Mouse (Mus musculus): ENCODE data around the gene Celf2. TPM values are rescaled to one million over a fixed set of nuclear protein-coding genes. Genes with fewer than 3 reads are reported as not detected.

Gene Celf2
- polyA plus RNA-seq, 1 experiment from 2014 or later = 25.2 TPM

DNA sequence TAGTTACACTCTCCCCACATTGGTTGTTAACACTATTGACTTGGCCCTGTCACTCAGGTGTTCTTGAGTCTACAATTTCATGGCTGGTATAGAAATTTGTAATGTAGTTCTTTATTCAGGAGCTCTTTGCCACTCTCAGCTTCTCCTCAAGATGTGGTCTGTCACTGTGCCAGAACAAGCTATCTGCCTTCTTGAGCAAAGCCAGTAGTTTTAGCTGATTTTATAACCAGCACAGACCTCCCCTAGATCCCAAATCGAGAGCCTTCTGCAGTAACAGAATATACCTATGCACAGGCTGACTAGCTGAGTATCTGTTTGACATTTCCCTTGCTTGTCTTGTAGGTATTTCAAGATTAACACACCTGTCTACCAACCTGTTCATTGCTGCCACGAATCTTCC is 386.0 kb downstream of the Celf2 start:
- ATAC-seq = no peak
- no peak for TF ChIP-seq CTCF (IDR thresholded peaks at IDR 0.05)
- H3K27me3 ChIP-seq = no peaks in the 10 kb centered on the region
- ChIA-PET CTCF (interaction anchor here (0.8 to 1.3 kb wide), 5 partner anchors 9 to 111 kb away, joined by 3 to 4 read pairs (median 3); no protein-coding TSS in a partner anchor), POLR2A (no interaction called here)
- no peak for DNase-seq (ENCODE audit: low read depth, low spot score)
- in situ Hi-C loops (cut with MboI; ENCODE audit: low pct_unique_long_range_greater_than_20kb) = no loop called here

DNA sequence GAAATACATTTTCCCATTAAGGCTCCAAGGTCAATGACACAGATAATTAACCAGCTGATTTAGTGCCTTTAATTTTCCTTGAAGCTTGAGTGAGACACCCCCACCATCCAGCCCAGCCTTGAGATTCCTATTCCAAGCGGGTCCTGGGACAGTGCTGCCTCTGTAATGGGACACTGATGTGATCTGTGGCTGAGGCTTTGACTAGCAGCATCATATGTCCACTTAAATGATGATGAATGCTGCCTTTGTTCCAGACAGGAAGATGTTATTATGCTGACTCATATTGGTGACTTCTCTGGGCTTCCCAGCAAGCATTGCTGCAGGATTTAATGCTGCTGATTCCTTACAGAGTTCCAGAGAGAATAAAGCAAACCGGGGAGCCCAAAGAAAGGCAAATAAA is 393.6 kb downstream of the Celf2 start:
- no peaks in the 10 kb centered on the region for H3K27me3 ChIP-seq
- ChIA-PET POLR2A (interaction anchor here (0.6 kb wide), 1 partner anchor 437 kb away, joined by 3 read pairs; no protein-coding TSS in a partner anchor), CTCF (no interaction called here)
- DNase-seq (ENCODE audit: low read depth, low spot score) = peak; percentile 48
- TF ChIP-seq CTCF (IDR thresholded peaks at IDR 0.05) = no peak
- in situ Hi-C loops (cut with MboI; ENCODE audit: low pct_unique_long_range_greater_than_20kb) = no loop called here
- peak; percentile 61 for ATAC-seq

- CTCF ChIA-PET = no interaction called here
- TF ChIP-seq CTCF (IDR thresholded peaks at IDR 0.05) = no peak
Measured at GRCm38 (mm10) chr2:7115161-7115560, 394.2 kb downstream of the Celf2 start.

DNA sequence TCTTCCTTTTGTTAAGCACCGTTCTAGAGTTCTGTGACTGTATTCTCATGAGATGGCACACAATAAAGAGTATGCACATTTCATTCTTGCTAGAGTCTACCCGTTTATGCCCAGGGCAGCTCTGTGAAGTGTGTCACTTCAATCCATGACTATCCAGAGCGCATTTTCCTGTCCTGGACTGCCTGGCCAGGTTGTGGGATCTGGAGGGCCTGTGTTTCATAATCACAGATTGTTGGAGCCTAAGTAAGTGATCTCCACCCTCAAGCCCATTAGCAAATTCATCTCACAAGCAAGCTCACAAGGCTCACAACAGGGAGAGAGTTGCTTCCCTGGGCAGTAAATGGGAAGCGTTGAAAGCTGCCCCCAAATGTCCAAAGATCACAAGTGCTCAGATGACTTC is 395.6 kb downstream of the Celf2 start:
- H3K27me3 ChIP-seq = no peaks in the 10 kb centered on the region
- CTCF ChIA-PET = interaction anchor here (0.9 kb wide), 1 partner anchor 10 kb away, joined by 3 read pairs; no protein-coding TSS in a partner anchor
- no peak for TF ChIP-seq CTCF (IDR thresholded peaks at IDR 0.05)
- POLR2A ChIA-PET = no interaction called here
- in situ Hi-C loops (cut with MboI; ENCODE audit: low pct_unique_long_range_greater_than_20kb) = no loop called here
- DNase-seq (ENCODE audit: low read depth, low spot score) = no peak
- no peak for ATAC-seq

More at GRCm38 (mm10) chr2:7115161-7115560, 394.2 kb downstream of the Celf2 start:
- no peaks in the 10 kb centered on the region for H3K27me3 ChIP-seq
- DNase-seq (ENCODE audit: low read depth, low spot score) (peak; percentile 25), ATAC-seq (peak; percentile 85)
- in situ Hi-C loops (cut with MboI; ENCODE audit: low pct_unique_long_range_greater_than_20kb) = no loop called here
- POLR2A ChIA-PET = no interaction called here

- CTCF ChIA-PET = interaction anchor here (0.7 to 1.1 kb wide), 4 partner anchors 10 to 634 kb away, joined by 3 read pairs; no protein-coding TSS in a partner anchor
- no peak for DNase-seq (ENCODE audit: low read depth, low spot score)
- no peak for ATAC-seq
- POLR2A ChIA-PET = no interaction called here
- in situ Hi-C loops (cut with MboI; ENCODE audit: low pct_unique_long_range_greater_than_20kb) = no loop called here
- TF ChIP-seq CTCF (IDR thresholded peaks at IDR 0.05) = no peak
- H3K27me3 ChIP-seq = no peaks in the 10 kb centered on the region
Measured at GRCm38 (mm10) chr2:7112156-7112813, 397.1 kb downstream of the Celf2 start.

DNA sequence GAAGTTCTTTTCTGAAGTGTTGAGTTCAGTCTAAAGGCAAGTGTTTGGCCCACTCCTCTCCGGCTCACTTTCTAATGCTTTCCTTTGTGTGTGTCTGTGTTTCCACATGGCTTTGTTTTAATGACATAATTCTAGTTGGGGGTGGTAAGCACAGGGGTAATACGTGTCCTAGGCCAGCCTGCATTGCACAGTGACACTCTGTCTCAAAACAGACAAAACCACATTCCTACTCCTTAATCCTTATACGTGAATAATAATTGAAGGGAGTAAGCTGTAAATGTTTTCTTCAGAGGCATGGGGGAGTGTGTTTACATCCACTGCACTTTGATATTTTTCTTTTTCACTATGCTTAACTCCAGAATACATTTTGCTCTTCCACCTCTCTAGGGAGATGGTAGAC is 415.9 kb downstream of the Celf2 start:
- no peak for ATAC-seq
- in situ Hi-C loops (cut with MboI; ENCODE audit: low pct_unique_long_range_greater_than_20kb) = loop anchor here (25.0 kb wide), 1 partner anchor 881 kb away; the partner anchor contains the start of gene Echdc3
- no peak for TF ChIP-seq CTCF (IDR thresholded peaks at IDR 0.05)
- H3K27me3 ChIP-seq = no peaks in the 10 kb centered on the region
- POLR2A ChIA-PET = no interaction called here
- DNase-seq (ENCODE audit: low read depth, low spot score) = no peak
- CTCF ChIA-PET = no interaction called here

DNA sequence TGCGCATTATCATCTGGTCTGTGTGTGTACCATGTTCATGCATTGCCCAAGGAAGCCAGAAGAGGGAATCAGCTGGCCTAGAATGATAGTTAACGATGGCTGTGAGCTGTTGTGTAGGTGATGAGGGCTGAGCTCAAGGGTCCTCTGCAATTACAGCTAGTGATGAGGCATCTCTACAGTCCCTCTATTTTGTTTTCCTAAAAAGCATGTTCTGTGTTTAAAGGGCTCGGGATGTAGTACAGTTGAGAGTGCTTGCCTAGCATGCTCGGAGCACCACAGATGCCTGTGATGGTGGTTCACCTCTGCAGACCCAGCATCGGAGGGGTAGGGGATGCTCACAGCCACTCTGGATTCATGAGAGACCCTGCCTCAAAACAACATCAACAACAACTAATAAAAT is 416.7 kb downstream of the Celf2 start:
- no peak for DNase-seq (ENCODE audit: low read depth, low spot score)
- peak; percentile 35 for TF ChIP-seq CTCF (IDR thresholded peaks at IDR 0.05)
- in situ Hi-C loops (cut with MboI; ENCODE audit: low pct_unique_long_range_greater_than_20kb) = loop anchor here (25.0 kb wide), 1 partner anchor 880 kb away; the partner anchor contains the start of gene Echdc3
- ChIA-PET POLR2A (no interaction called here), CTCF (interaction anchor here (1.0 to 1.7 kb wide), 3 partner anchors 9 to 283 kb away, joined by 3 to 4 read pairs (median 3); no protein-coding TSS in a partner anchor)
- ATAC-seq = no peak
- H3K27me3 ChIP-seq = no peaks in the 10 kb centered on the region

DNA sequence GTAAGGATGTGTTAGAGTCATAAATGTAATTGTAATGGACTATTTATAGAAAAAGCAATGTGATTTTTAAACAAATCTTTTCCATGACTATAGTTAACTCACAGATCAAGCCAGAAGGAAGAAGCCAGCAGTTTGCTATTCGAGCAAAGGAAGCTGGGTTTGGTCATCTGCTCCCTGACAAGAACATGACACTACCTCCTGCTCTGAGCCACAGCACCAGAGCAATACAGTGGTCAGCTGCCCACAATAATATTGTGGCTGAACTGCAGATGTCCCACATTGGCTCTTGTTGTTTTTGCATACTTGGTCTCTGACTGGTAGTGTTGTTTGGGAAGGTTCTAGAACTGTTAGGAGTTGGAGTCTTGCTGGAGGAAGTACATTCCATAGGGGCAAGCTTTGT is 418.9 kb downstream of the Celf2 start:
- in situ Hi-C loops (cut with MboI; ENCODE audit: low pct_unique_long_range_greater_than_20kb) = loop anchor here (25.0 kb wide), 1 partner anchor 878 kb away; the partner anchor contains the start of gene Echdc3
- DNase-seq (ENCODE audit: low read depth, low spot score) = no peak
- POLR2A ChIA-PET = interaction anchor here (0.5 to 0.6 kb wide), 2 partner anchors 214 to 462 kb away, joined by 4 read pairs; no protein-coding TSS in a partner anchor

GRCm38 (mm10) chr2:7089069-7089834 is 420.1 kb downstream of the Celf2 start:
- in situ Hi-C loops (cut with MboI; ENCODE audit: low pct_unique_long_range_greater_than_20kb) = loop anchor here (25.0 kb wide), 1 partner anchor 877 kb away; the partner anchor contains the start of gene Echdc3
- peak; percentile 93 for ATAC-seq
- CTCF ChIA-PET = interaction anchor here (1.8 kb wide), 1 partner anchor 22 kb away, joined by 5 read pairs; no protein-coding TSS in a partner anchor
- POLR2A ChIA-PET = interaction anchor here (0.6 kb wide), 1 partner anchor 108 kb away, joined by 5 read pairs; no protein-coding TSS in a partner anchor
- no peaks in the 10 kb centered on the region for H3K27me3 ChIP-seq
- no peak for TF ChIP-seq CTCF (IDR thresholded peaks at IDR 0.05)
- DNase-seq (ENCODE audit: low read depth, low spot score) = peak; percentile 83

More for the DNA sequence above, 418.9 kb downstream of the Celf2 start:
- CTCF ChIA-PET = no interaction called here
- no peak for ATAC-seq
- H3K27me3 ChIP-seq = no peaks in the 10 kb centered on the region
- no peak for TF ChIP-seq CTCF (IDR thresholded peaks at IDR 0.05)

- in situ Hi-C loops (cut with MboI; ENCODE audit: low pct_unique_long_range_greater_than_20kb) = loop anchor here (25.0 kb wide), 1 partner anchor 876 kb away; the partner anchor contains the start of gene Echdc3
- DNase-seq (ENCODE audit: low read depth, low spot score) (no peak), ATAC-seq (peak; percentile 14)
- CTCF ChIA-PET = interaction anchor here (1.8 kb wide), 1 partner anchor 22 kb away, joined by 5 read pairs; no protein-coding TSS in a partner anchor
- TF ChIP-seq CTCF (IDR thresholded peaks at IDR 0.05) = no peak
- POLR2A ChIA-PET = interaction anchor here (0.6 kb wide), 1 partner anchor 108 kb away, joined by 5 read pairs; no protein-coding TSS in a partner anchor
- no peaks in the 10 kb centered on the region for H3K27me3 ChIP-seq
Measured at GRCm38 (mm10) chr2:7088536-7088935, 420.8 kb downstream of the Celf2 start.

Measured in Patski (cell line).